Mouse (Mus musculus) myocyte (in vitro differentiated cells): ENCODE results near the gene Slc39a8. TPM values are rescaled to one million over a fixed set of nuclear protein-coding genes. Genes with fewer than 3 reads are reported as not detected.

ENCODE experiments used
- H3K27me3 ChIP-seq: one replicate; pipeline ENCODE4 v1.6.1; 2011; ENCODE audit not compliant: control insufficient read depth, insufficient read depth, insufficient read length
- H3K36me3 ChIP-seq: one replicate; pipeline ENCODE4 v1.6.1; 2011; ENCODE audit not compliant: control insufficient read depth, insufficient read depth
- H3K4me2 ChIP-seq: one replicate; pipeline ENCODE4 v1.6.1; 2011; ENCODE audit warnings: low read depth, control low read depth
- H3K4me3 ChIP-seq: one replicate; pipeline ENCODE4 v1.5.1; 2011; ENCODE audit warnings: mild to moderate bottlenecking, control low read depth, moderate library complexity
- H3K79me2 ChIP-seq: one replicate; pipeline ENCODE4 v1.6.1; 2011; ENCODE audit not compliant: control insufficient read depth, insufficient read depth
- H3ac ChIP-seq: one replicate; pipeline ENCODE4 v1.6.1; 2011; ENCODE audit not compliant: control insufficient read depth, insufficient read length
- CEBPB ChIP-seq: IDR thresholded peaks from 2 replicates; pipeline ENCODE4 v1.6.1; 2011; ENCODE audit warnings: mild to moderate bottlenecking, moderate library complexity; ENCODE audit not compliant: poor library complexity, insufficient read depth, severe bottlenecking
- E2F4 ChIP-seq: IDR thresholded peaks from one replicate; pipeline ENCODE4 v1.6.1; 2011; ENCODE audit warnings: mild to moderate bottlenecking, control low read depth, moderate library complexity; ENCODE audit not compliant: insufficient read depth
- MAX ChIP-seq: IDR thresholded peaks from one replicate; pipeline ENCODE4 v1.6.1; 2011; ENCODE audit warnings: low read depth, mild to moderate bottlenecking, control low read depth
- MYOD1 ChIP-seq, 3 experiments: IDR thresholded peaks; one replicate each; pipeline ENCODE4 v1.6.1; 2011; ENCODE audit warnings: control low read depth in 2 of 3, low read depth in 2 of 3, mild to moderate bottlenecking in 2 of 3, moderate library complexity in 1 of 3; ENCODE audit not compliant: insufficient read length in 2 of 3, control insufficient read depth in 1 of 3
- MYOG ChIP-seq, 3 experiments: IDR thresholded peaks; one replicate each; pipeline ENCODE4 v1.6.1; 2011; ENCODE audit warnings: control low read depth in 2 of 3, low read depth in 2 of 3, mild to moderate bottlenecking in 2 of 3; ENCODE audit not compliant: insufficient read length in 2 of 3, control insufficient read depth in 1 of 3, insufficient read depth in 1 of 3
- POLR2A ChIP-seq: IDR thresholded peaks from one replicate; pipeline ENCODE4 v1.6.1; 2011; ENCODE audit warnings: low read depth, mild to moderate bottlenecking, control low read depth, moderate library complexity; ENCODE audit not compliant: insufficient read length
- POLR2AphosphoS2 ChIP-seq: IDR thresholded peaks from one replicate; pipeline ENCODE4 v1.6.1; 2011; ENCODE audit warnings: low read depth, control low read depth; ENCODE audit not compliant: insufficient read length
- REST ChIP-seq: IDR thresholded peaks from one replicate; pipeline ENCODE4 v1.6.1; 2011; ENCODE audit warnings: mild to moderate bottlenecking, control low read depth, moderate library complexity; ENCODE audit not compliant: insufficient read depth, insufficient read length
- SRF ChIP-seq: IDR thresholded peaks from one replicate; pipeline ENCODE4 v1.6.1; 2011; ENCODE audit warnings: low read depth; ENCODE audit not compliant: control insufficient read depth, insufficient read length
- TCF12 ChIP-seq: IDR thresholded peaks from one replicate; pipeline ENCODE4 v1.6.1; 2011; ENCODE audit warnings: mild to moderate bottlenecking, control low read depth; ENCODE audit not compliant: poor library complexity, insufficient read depth, severe bottlenecking
- TCF3 ChIP-seq: IDR thresholded peaks from one replicate; pipeline ENCODE4 v1.6.1; 2011; ENCODE audit warnings: low read depth, control low read depth; ENCODE audit not compliant: insufficient read length
- USF1 ChIP-seq: IDR thresholded peaks from one replicate; pipeline ENCODE4 v1.6.1; 2011; ENCODE audit warnings: low read depth, mild to moderate bottlenecking, control low read depth, moderate library complexity
- polyA plus RNA-seq: library from polyadenylated mRNA; unstranded; fragments of >200 nt; fragmentation: generic; extraction: Trizol; gene quantifications from one replicate; pipeline ENCODE4 v1.2.1, GENCODE M21; 2012; ENCODE audit warnings: missing spikeins

Slc39a8 gene
- polyA plus RNA-seq, 1 experiment, result 0.96 TPM

DNA sequence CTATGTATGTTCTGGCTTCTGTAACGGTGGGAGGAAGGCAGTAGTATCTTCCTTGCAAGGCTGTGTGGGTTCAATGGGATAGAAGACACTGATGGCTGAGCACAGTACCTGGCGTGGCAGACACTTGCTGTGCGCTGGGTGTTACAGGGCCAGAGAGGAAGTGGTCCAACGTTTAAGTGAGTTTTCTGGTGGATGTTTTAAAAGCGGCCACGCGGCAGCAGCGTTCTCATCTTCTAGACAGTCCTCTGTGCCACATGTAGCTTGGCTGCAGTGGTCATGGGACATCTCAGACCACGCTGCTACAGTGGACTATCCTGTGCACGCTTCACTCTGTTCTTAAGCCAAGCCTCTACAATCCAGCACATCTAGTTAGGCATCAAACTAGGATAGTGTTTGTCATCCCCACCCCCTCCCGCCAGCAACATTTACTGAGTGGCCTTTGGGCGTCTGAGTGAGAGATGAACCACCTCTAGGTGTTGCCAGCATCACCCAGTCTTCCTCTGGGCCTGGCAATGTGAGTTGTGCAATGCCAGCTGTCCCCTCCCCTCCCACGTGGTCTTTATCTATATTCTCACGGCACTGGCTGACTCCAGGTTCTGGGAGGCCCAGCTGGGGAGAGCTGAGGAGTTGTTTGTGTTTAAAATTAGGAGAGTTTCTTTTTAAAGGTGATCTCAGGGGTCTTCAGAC is 29.4 kb downstream of the Slc39a8 start:
- H3K36me3 ChIP-seq, result no peaks in the 10 kb centered on the region
- H3ac ChIP-seq, result no peak overlapping the region
- no peaks in the 10 kb centered on the region for H3K27me3 ChIP-seq
- no peak for TF ChIP-seq USF1
- TF ChIP-seq POLR2A, result no peak
- no peak for TF ChIP-seq MAX
- no peak for TF ChIP-seq MYOD1 (IDR thresholded peaks at IDR 0.05; ENCODE audit: control insufficient read depth in 1 of 3, insufficient read length in 2 of 3, low read depth in 2 of 3)
- no peak for TF ChIP-seq SRF
- no peaks in the 10 kb centered on the region for H3K79me2 ChIP-seq
- H3K4me3 ChIP-seq, result no peak overlapping the region
- no peak overlapping the region for H3K4me2 ChIP-seq

DNA sequence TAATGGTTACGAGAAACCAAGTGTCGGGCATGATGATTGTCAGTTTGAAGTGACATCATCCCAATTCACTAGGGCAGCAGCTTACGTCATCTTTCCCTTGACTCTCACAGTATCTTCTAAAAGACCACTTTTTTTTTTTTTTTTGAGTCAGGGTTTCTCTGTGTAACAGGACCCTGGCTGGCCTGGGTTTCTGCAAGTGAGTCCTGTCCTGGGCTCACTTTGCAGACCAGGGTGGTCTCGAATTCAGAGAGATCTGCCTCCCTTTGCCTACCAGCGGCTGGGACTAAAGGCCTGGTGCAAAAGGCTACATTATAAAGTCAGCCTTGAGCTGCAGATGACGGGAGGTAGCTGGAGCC is 29.9 kb downstream of the Slc39a8 start:
- no peak overlapping the region for H3ac ChIP-seq
- no peaks in the 10 kb centered on the region for H3K36me3 ChIP-seq
- no peaks in the 10 kb centered on the region for H3K27me3 ChIP-seq
- H3K79me2 ChIP-seq, result no peaks in the 10 kb centered on the region
- H3K4me2 ChIP-seq, result no peak overlapping the region
- TF ChIP-seq USF1 (no peak), TCF12 (no peak), MAX (no peak), MYOG (IDR thresholded peaks at IDR 0.05; ENCODE audit: control insufficient read depth in 1 of 3, insufficient read depth in 1 of 3, insufficient read length in 2 of 3, low read depth in 2 of 3) (no peak), MYOD1 (IDR thresholded peaks at IDR 0.05; ENCODE audit: control insufficient read depth in 1 of 3, insufficient read length in 2 of 3, low read depth in 2 of 3) (no peak), E2F4 (no peak)
- no peak overlapping the region for H3K4me3 ChIP-seq

DNA sequence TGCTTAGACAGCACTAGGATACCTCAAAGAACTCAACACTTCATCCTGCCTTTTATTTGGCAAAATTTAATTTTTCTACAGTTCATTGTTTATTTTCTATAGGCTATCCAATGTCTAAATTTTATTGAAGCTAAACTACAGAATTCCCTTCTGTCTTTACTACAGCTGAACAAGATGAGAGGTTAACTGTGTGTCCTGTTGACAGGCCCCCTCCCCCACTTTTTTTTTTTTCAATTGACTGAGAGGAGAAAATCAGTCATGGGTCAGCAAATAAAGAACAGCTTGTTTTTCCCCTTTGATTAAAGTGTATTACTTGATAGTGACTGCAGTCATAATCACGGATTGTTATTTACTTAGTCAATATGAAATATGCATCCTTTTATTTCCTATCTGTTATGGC is 31.2 kb downstream of the Slc39a8 start:
- Histone ChIP-seq H3K36me3 (no peaks in the 10 kb centered on the region), H3K4me3 (no peak overlapping the region), H3K4me2 (no peak overlapping the region), H3K27me3 (no peaks in the 10 kb centered on the region), H3ac (no peak overlapping the region), H3K79me2 (no peaks in the 10 kb centered on the region)
- TF ChIP-seq MYOD1 (IDR thresholded peaks at IDR 0.05; ENCODE audit: control insufficient read depth in 1 of 3, insufficient read length in 2 of 3, low read depth in 2 of 3) (no peak), REST (no peak), SRF (no peak), POLR2A (no peak), TCF3 (no peak), TCF12 (no peak), MAX (no peak), E2F4 (no peak), POLR2AphosphoS2 (no peak), CEBPB (no peak), USF1 (no peak), MYOG (IDR thresholded peaks at IDR 0.05; ENCODE audit: control insufficient read depth in 1 of 3, insufficient read depth in 1 of 3, insufficient read length in 2 of 3, low read depth in 2 of 3) (no peak)

DNA sequence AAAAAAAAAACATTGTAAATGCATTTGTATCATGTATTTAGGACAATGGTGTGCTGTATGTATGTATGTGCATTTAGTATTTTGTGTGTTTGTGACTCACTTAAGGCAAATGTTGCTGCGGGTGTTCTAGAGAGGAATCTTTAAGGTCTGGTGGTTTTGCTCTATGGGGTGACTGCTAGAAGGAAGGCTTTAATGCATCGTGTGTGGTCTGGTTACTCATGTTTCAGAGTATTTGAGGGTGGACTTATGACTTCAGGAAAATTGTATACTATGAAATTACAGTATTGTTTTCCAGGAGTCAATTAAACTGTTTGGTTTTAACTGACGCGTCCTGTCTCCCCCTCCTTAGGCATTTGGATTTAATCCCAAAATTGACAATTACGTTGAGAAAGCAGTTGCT is 32.1 kb downstream of the Slc39a8 start:
- no peaks in the 10 kb centered on the region for H3K79me2 ChIP-seq
- H3K27me3 ChIP-seq, result no peaks in the 10 kb centered on the region
- no peaks in the 10 kb centered on the region for H3K36me3 ChIP-seq
- H3K4me2 ChIP-seq, result no peak overlapping the region
- H3K4me3 ChIP-seq, result no peak overlapping the region
- no peak for TF ChIP-seq TCF3
- no peak for TF ChIP-seq MAX
- TF ChIP-seq E2F4, result no peak
- no peak for TF ChIP-seq MYOG (IDR thresholded peaks at IDR 0.05; ENCODE audit: control insufficient read depth in 1 of 3, insufficient read depth in 1 of 3, insufficient read length in 2 of 3, low read depth in 2 of 3)
- no peak for TF ChIP-seq CEBPB
- no peak for TF ChIP-seq POLR2AphosphoS2
- TF ChIP-seq TCF12, result no peak
- no peak for TF ChIP-seq USF1
- TF ChIP-seq SRF, result no peak
- no peak for TF ChIP-seq MYOD1 (IDR thresholded peaks at IDR 0.05; ENCODE audit: control insufficient read depth in 1 of 3, insufficient read length in 2 of 3, low read depth in 2 of 3)
- H3ac ChIP-seq, result no peak overlapping the region

DNA sequence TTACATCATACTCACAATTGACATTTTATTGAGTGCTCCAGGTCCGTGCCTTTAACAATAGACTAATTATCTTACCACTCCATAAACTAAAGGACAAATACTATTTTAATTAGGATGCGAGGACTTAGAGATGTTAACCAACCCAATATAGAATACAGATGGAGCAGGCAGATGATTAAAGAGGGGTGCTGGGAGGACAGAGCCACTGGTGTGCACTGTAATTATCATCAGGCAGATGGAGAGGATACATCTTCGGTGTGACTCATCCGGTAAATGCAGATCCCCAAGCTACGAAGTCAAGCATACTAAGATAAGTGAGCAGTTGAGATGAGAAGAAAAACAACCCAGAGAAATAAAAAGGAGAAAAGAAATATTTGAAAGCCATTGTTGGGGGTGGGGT is 34.4 kb downstream of the Slc39a8 start:
- TF ChIP-seq REST (no peak), TCF12 (no peak), TCF3 (no peak), E2F4 (no peak), MYOD1 (IDR thresholded peaks at IDR 0.05; ENCODE audit: control insufficient read depth in 1 of 3, insufficient read length in 2 of 3, low read depth in 2 of 3) (no peak), POLR2AphosphoS2 (no peak), MYOG (IDR thresholded peaks at IDR 0.05; ENCODE audit: control insufficient read depth in 1 of 3, insufficient read depth in 1 of 3, insufficient read length in 2 of 3, low read depth in 2 of 3) (no peak), MAX (no peak), POLR2A (no peak), SRF (no peak), USF1 (no peak), CEBPB (no peak)
- no peak overlapping the region for H3ac ChIP-seq
- H3K79me2 ChIP-seq, result no peaks in the 10 kb centered on the region
- H3K4me3 ChIP-seq, result no peak overlapping the region
- H3K27me3 ChIP-seq, result no peaks in the 10 kb centered on the region
- H3K36me3 ChIP-seq, result no peaks in the 10 kb centered on the region
- no peak overlapping the region for H3K4me2 ChIP-seq
